Mouse (Mus musculus) T-helper 17 cell (primary cell): ENCODE measurements around the gene Fcor.

Experiments
- in situ Hi-C, 2 experiments: fragments of 300-600 bp; cut with MboI, MseI; formaldehyde crosslinking; loops; 1 replicate in 1 of 2; 2 replicates in 1 of 2; pipeline ENCODE4 v1.15.1; 2025; ENCODE audit warnings: high pct_unique_total_duplicates in 2 of 2

Gene Fcor

DNA sequence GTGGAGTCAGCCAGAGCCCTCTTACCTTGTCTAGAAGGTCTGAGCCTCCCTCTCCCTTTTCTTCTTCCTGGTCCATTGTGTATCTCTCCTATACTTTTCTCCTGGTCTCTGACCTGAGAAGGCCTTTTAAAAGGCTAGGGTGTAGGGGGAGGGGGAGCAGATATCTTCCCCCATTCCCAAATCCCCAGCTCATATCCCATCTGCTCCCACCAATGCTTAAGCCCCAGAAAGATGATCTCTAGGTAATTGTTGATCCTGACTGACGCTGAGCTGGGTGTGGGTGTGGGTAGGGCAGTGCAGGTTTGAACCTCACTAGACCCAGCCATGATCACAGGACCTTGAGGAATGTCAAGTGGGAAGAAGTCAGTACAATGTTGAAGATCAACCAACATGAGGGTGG is 46.7 kb downstream of the Fcor start, which contains the start of gene Pcp2:
Gene Pcp2, minus strand, starts transcription at position 101 of the 400 bp plus-strand sequence.
- in situ Hi-C loops = loop anchor here in 1 of 2 experiments (10.0 kb wide), 1 partner anchor 121 kb away; the partner anchor contains the start of gene Mcoln1

DNA sequence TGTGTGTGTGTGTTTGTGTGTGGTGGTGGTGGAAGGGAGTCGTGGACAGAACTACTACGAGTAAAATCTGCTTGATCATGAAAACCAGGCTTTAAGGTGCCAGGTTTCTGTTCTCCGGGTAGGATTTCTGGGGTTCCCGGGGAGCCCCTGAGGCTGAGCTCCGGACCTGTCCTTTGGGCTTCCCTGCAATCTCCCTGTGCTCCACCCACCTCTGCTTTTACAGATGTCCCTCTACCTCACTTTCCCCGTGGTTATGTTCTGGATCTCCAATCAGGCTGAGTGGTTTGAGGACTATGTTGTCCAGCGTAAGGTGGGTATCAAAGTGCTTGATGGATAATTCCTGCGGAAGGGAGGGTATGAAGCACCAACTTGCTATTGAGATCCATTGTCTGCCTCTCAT is 50.0 kb downstream of the Fcor start:
- in situ Hi-C loops = loop anchor here in 1 of 2 experiments (5.0 to 10.0 kb wide), 2 partner anchors 117 to 545 kb away; partner anchors contain the start of genes Evi5l and Mcoln1

GRCm38 (mm10) chr8:3621199-3621970 is 50.8 kb downstream of the Fcor start, which contains the start of the genes Xab2 and Pet100:
Xab2 (minus strand) TSS chr8:3621316.
Pet100 (plus strand) TSS chr8:3621548.
- in situ Hi-C loops = loop anchor here in 1 of 2 experiments (5.0 to 10.0 kb wide), 2 partner anchors 117 to 546 kb away; partner anchors contain the start of genes Evi5l and Mcoln1
